Mouse (Mus musculus): ENCODE measurements around the gene S100z.

- TF ChIP-seq CTCF (IDR thresholded peaks at IDR 0.05; ENCODE audit: low read depth) (no peak), EP300 (IDR thresholded peaks at IDR 0.05; ENCODE audit: low read depth) (no peak)
Observed at GRCm38 (mm10) chr13:95451529-95451928, 27.0 kb downstream of the S100z start.

Measured in liver, postnatal 0 days (tissue).